Comparison of ENCODE assay signal across 12 mouse cellular contexts in genomic region chr5:48058612-48059011, GRCm38 (mm10).
A peak's percentile ranks its signal among the peaks of the same experiment; 100 is the strongest.
DNase-seq lines count a peak whose midpoint lies in the region; ATAC-seq and TF ChIP-seq lines count a peak whose summit lies in the region.
"Had no signal": no experiment of that assay in that cellular context is flagged by ENCODE, and none has a peak within 500 bp of the region (broad histone marks: within the 10 kb centered on the region; RNA-seq: fewer than 3 reads in every experiment).

No protein-coding gene starts in this region.

- H3K4me1 ChIP-seq in kidney, postnatal 0 days (replicated peaks; ENCODE audit: insufficient read depth, low read length), result no peaks in the 10 kb centered on the region
- no peaks in the 10 kb centered on the region; the same call in 1 of the 2 replicates for H3K4me1 ChIP-seq in embryonic facial prominence, embryonic 14.5 days (ENCODE audit: control insufficient read depth, insufficient read depth, low read length)
- no peaks in the 10 kb centered on the region for H3K4me1 ChIP-seq in midbrain, postnatal 0 days (ENCODE audit: insufficient read depth, low read length)
- H3K4me1 ChIP-seq: liver, embryonic 15.5 days had no signal

- ATAC-seq in kidney, postnatal 0 days (replicated peaks; ENCODE audit: low FRiP score, low read depth), result no peak
- ATAC-seq in embryonic facial prominence, embryonic 14.5 days (ENCODE audit: low read depth), result peak; percentile 67
- no peak for ATAC-seq in midbrain, postnatal 0 days (ENCODE audit: low FRiP score)

- no peaks in the 10 kb centered on the region for H3K9me3 ChIP-seq in kidney, postnatal 0 days (replicated peaks; ENCODE audit: low read length)
- no peaks in the 10 kb centered on the region for H3K9me3 ChIP-seq in embryonic facial prominence, embryonic 14.5 days (ENCODE audit: control insufficient read depth, low read length)
- H3K9me3 ChIP-seq in midbrain, postnatal 0 days (ENCODE audit: low read length), result no peaks in the 10 kb centered on the region
- H3K9me3 ChIP-seq: liver, embryonic 15.5 days had no signal

- H3K36me3 ChIP-seq in kidney, postnatal 0 days (ENCODE audit: insufficient read depth, low read length), result no peaks in the 10 kb centered on the region
- no peaks in the 10 kb centered on the region for H3K36me3 ChIP-seq in embryonic facial prominence, embryonic 14.5 days (ENCODE audit: control insufficient read depth, insufficient read depth, low read length)
- no peaks in the 10 kb centered on the region for H3K36me3 ChIP-seq in midbrain, postnatal 0 days (ENCODE audit: insufficient read depth, low read length)
- H3K36me3 ChIP-seq: liver, embryonic 15.5 days had no signal

- WGBS in kidney, postnatal 0 days, result 72% methylated on average over 10 of the region's 10 CpGs
- WGBS in embryonic facial prominence, embryonic 14.5 days, result 28% methylated on average over 10 of the region's 10 CpGs
- 36% methylated on average over 10 of the region's 10 CpGs for WGBS in midbrain, postnatal 0 days

- 0 out of 2 replicates have a peak overlapping the region, but pooled peaks have one; percentile 22 for H3K27ac ChIP-seq in kidney, postnatal 0 days
- no peak overlapping the region for H3K27ac ChIP-seq in embryonic facial prominence, embryonic 14.5 days (replicated peaks; ENCODE audit: low read depth, low read length)
- H3K27ac ChIP-seq in midbrain, postnatal 0 days (ENCODE audit: low read depth, low read length), result no peak overlapping the region
- H3K27ac ChIP-seq: liver, embryonic 15.5 days had no signal

- H3K4me2 ChIP-seq in kidney, postnatal 0 days (ENCODE audit: low read length), result peak overlapping the region; percentile 22; the same call in 1 of the 2 replicates
- H3K4me2 ChIP-seq in embryonic facial prominence, embryonic 14.5 days (ENCODE audit: low read depth, low read length), result peak overlapping the region; percentile 26; the same call in 1 of the 2 replicates
- H3K4me2 ChIP-seq in midbrain, postnatal 0 days (ENCODE audit: low read depth, low read length, poor library complexity, severe bottlenecking), result peak overlapping the region; percentile 8; the same call in 1 of the 2 replicates
- H3K4me2 ChIP-seq: liver, embryonic 15.5 days had no signal

- no peak overlapping the region for H3K9ac ChIP-seq in kidney, postnatal 0 days (ENCODE audit: low read depth, low read length)
- no peak overlapping the region for H3K9ac ChIP-seq in embryonic facial prominence, embryonic 14.5 days (ENCODE audit: low read depth, low read length)
- no peak overlapping the region for H3K9ac ChIP-seq in midbrain, postnatal 0 days (replicated peaks; ENCODE audit: low read length, poor library complexity, severe bottlenecking)
- H3K9ac ChIP-seq: liver, embryonic 15.5 days had no signal

- DNase-seq in kidney, postnatal 0 days (ENCODE audit: low spot score), result no peak
- DNase-seq in kidney, postnatal 14 days, result no peak
- peak; percentile 83 for DNase-seq in embryonic facial prominence, embryonic 14.5 days (ENCODE audit: low spot score)
- peak; percentile 5 for DNase-seq in hindlimb bud, embryonic 11.5 days (ENCODE audit: extremely low spot score, low read depth, low spot score)
- peak; percentile 64 for DNase-seq in midbrain, postnatal 0 days (ENCODE audit: low spot score)
- no peak for DNase-seq in lung, postnatal 14 days
- no peak for DNase-seq in spleen, adult 18-20 months
- DNase-seq in urinary bladder, adult 2 months (ENCODE audit: low spot score), result no peak
- DNase-seq: adrenal gland, postnatal 36 days; cerebellum, adult 9-10 months; heart, postnatal 4 days had no signal

- TF ChIP-seq CTCF in kidney, postnatal 0 days (IDR thresholded peaks at IDR 0.05; ENCODE audit: low read depth), result no peak
- no peak for TF ChIP-seq CTCF in midbrain, postnatal 0 days (IDR thresholded peaks at IDR 0.05)

- H3K27me3 ChIP-seq in kidney, postnatal 0 days (ENCODE audit: insufficient read depth, low read length), result no peaks in the 10 kb centered on the region
- no peaks in the 10 kb centered on the region for H3K27me3 ChIP-seq in embryonic facial prominence, embryonic 14.5 days (replicated peaks; ENCODE audit: control insufficient read depth, insufficient read depth, low read length)
- no peaks in the 10 kb centered on the region for H3K27me3 ChIP-seq in midbrain, postnatal 0 days (ENCODE audit: insufficient read depth, low read length)
- H3K27me3 ChIP-seq: liver, embryonic 15.5 days had no signal

- H3K4me3 ChIP-seq in kidney, postnatal 0 days (replicated peaks; ENCODE audit: low read depth, low read length), result no peak overlapping the region
- no peak overlapping the region for H3K4me3 ChIP-seq in embryonic facial prominence, embryonic 14.5 days (ENCODE audit: low read depth, low read length)
- no peak overlapping the region for H3K4me3 ChIP-seq in midbrain, postnatal 0 days (ENCODE audit: low read depth, low read length)
- H3K4me3 ChIP-seq: liver, embryonic 15.5 days had no signal

Comparison
In these comparisons a context has a peak if more than half of its experiments do, and no peak if none do; other contexts are left out.
1. DNase-seq: peak in embryonic facial prominence, embryonic 14.5 days (single experiment), hindlimb bud, embryonic 11.5 days (single experiment) and midbrain, postnatal 0 days (single experiment); none in kidney, postnatal 0 days (single experiment), kidney, postnatal 14 days (single experiment), lung, postnatal 14 days (single experiment), spleen, adult 18-20 months (0 of 2) and urinary bladder, adult 2 months (single experiment).
2. Peak in every context shown above with its lines, with median percentiles within 50 percentile points of each other: H3K4me2 ChIP-seq.